8 mouse cellular contexts compared by ENCODE assay signal in genomic region chr11:20831600-20832137, GRCm38 (mm10). TPM values are rescaled to one million over a fixed set of nuclear protein-coding genes. Genes with fewer than 3 reads are reported as not detected.
A peak's percentile ranks its signal among the peaks of the same experiment; 100 is the strongest.
DNase-seq lines count a peak whose midpoint lies in the region; ATAC-seq and TF ChIP-seq lines count a peak whose summit lies in the region.

No protein-coding gene starts in this region.

- ATAC-seq in embryonic facial prominence, embryonic 12.5 days (ENCODE audit: insufficient number of reproducible peaks, insufficient read depth, low FRiP score, low TSS enrichment): peak; percentile 7; the same call in 1 of the 2 replicates
- peak; percentile 7; the same call in 1 of the 2 replicates for ATAC-seq in hindbrain, embryonic 14.5 days (ENCODE audit: low FRiP score)
- 0 out of 2 replicates have a peak, but pooled peaks have one; percentile 4 for ATAC-seq in liver, embryonic 14.5 days (ENCODE audit: insufficient read depth)
- no peak for ATAC-seq in CD4-positive, CD25-positive, alpha-beta regulatory T cell, adult 4 months

- WGBS in embryonic facial prominence, embryonic 12.5 days: 18% methylated on average over 11 of the region's 11 CpGs
- 11% methylated on average over 11 of the region's 11 CpGs for WGBS in hindbrain, embryonic 14.5 days
- WGBS in liver, embryonic 14.5 days (ENCODE audit: insufficient replicate concordance): 29% methylated on average over 11 of the region's 11 CpGs

- no peak for TF ChIP-seq CTCF in liver, embryonic 14.5 days (IDR thresholded peaks at IDR 0.05; ENCODE audit: low read depth)

- H3K4me2 ChIP-seq in embryonic facial prominence, embryonic 12.5 days (replicated peaks): peak overlapping the region; percentile 88
- H3K4me2 ChIP-seq in hindbrain, embryonic 14.5 days (replicated peaks): peak overlapping the region; percentile 70
- H3K4me2 ChIP-seq in liver, embryonic 14.5 days (ENCODE audit: low read depth): peak overlapping the region; percentile 65

- no peak overlapping the region for H3K27ac ChIP-seq in embryonic facial prominence, embryonic 12.5 days
- H3K27ac ChIP-seq in hindbrain, embryonic 14.5 days: peak overlapping the region; percentile 94
- H3K27ac ChIP-seq in liver, embryonic 14.5 days: no peak overlapping the region

- no peaks in the 10 kb centered on the region for H3K27me3 ChIP-seq in embryonic facial prominence, embryonic 12.5 days
- H3K27me3 ChIP-seq in hindbrain, embryonic 14.5 days (ENCODE audit: control insufficient read depth, insufficient read depth, low read length): no peaks in the 10 kb centered on the region
- H3K27me3 ChIP-seq in liver, embryonic 14.5 days (ENCODE audit: control insufficient read depth, insufficient read depth, low read length): peaks cover 23% of the 10 kb centered on the region

- no peak for TF ChIP-seq EP300 in liver, embryonic 14.5 days (IDR thresholded peaks at IDR 0.05; ENCODE audit: low read depth)

- intact Hi-C loops in heart, postnatal 14 days (cut with DNase I): loop anchor here (2.0 kb wide), 2 partner anchors 27 to 37 kb away; no protein-coding TSS in a partner anchor

- H3K36me3 ChIP-seq in embryonic facial prominence, embryonic 12.5 days: peaks cover 10% of the 10 kb centered on the region; the same call in 1 of the 2 replicates
- peaks cover 20% of the 10 kb centered on the region for H3K36me3 ChIP-seq in hindbrain, embryonic 14.5 days (replicated peaks; ENCODE audit: control insufficient read depth, insufficient read depth)
- no peaks in the 10 kb centered on the region for H3K36me3 ChIP-seq in liver, embryonic 14.5 days (replicated peaks; ENCODE audit: control insufficient read depth, insufficient read depth, low read depth)

- H3K4me1 ChIP-seq in embryonic facial prominence, embryonic 12.5 days: peaks cover 19% of the 10 kb centered on the region
- peaks cover 17% of the 10 kb centered on the region for H3K4me1 ChIP-seq in hindbrain, embryonic 14.5 days (replicated peaks; ENCODE audit: control insufficient read depth, insufficient read depth, low read length)
- peaks cover 3 to 6% of the 10 kb centered on the region in 2 experiments; a peak in 3 of 4 replicates for H3K4me1 ChIP-seq in liver, embryonic 14.5 days (replicated peaks; ENCODE audit: control insufficient read depth in 2 of 2, insufficient read depth in 2 of 2, low read length in 1 of 2)

- peak overlapping the region; percentile 82 for H3K9ac ChIP-seq in embryonic facial prominence, embryonic 12.5 days
- peak overlapping the region; percentile 96 for H3K9ac ChIP-seq in hindbrain, embryonic 14.5 days
- H3K9ac ChIP-seq in liver, embryonic 14.5 days (replicated peaks): peak overlapping the region; percentile 72; the same call in 1 of the 2 replicates

- H3K9me3 ChIP-seq in embryonic facial prominence, embryonic 12.5 days: no peaks in the 10 kb centered on the region
- H3K9me3 ChIP-seq in hindbrain, embryonic 14.5 days (ENCODE audit: control insufficient read depth, low read length): no peaks in the 10 kb centered on the region
- H3K9me3 ChIP-seq in liver, embryonic 14.5 days (ENCODE audit: control insufficient read depth, low read length): no peaks in the 10 kb centered on the region

- peak overlapping the region; percentile 75 for H3K4me3 ChIP-seq in embryonic facial prominence, embryonic 12.5 days
- peak overlapping the region; percentile 92 for H3K4me3 ChIP-seq in hindbrain, embryonic 14.5 days (replicated peaks; ENCODE audit: low read length)
- peak overlapping the region; percentile 68 to 87 for H3K4me3 ChIP-seq in liver, embryonic 14.5 days (ENCODE audit: insufficient read depth in 1 of 2, low read depth in 2 of 2, low read length in 2 of 2)

- DNase-seq in heart, adult 9 months (ENCODE audit: low spot score in 2 of 2): peak; percentile 7 to 15
- DNase-seq in heart, postnatal 14 days: no peak
- peak; percentile 40 for DNase-seq in Muller cell, postnatal 12 days (ENCODE audit: inconsistent ontology term)
- peak; percentile 54 for DNase-seq in hindbrain, embryonic 14.5 days (ENCODE audit: low spot score)
- no peak for DNase-seq in liver, embryonic 14.5 days (ENCODE audit: low read depth in 3 of 3, low spot score in 3 of 3)
- DNase-seq in naive thymus-derived CD4-positive, alpha-beta T cell, adult 2 months (ENCODE audit: low read depth): peak; percentile 21

RNA-seq across cellular contexts. Expression of gene Lgalsl, which starts 0.8 kb away (rescaled TPM):
- 10 to 100 TPM; 35.5 to 42.6 TPM for total RNA-seq in heart, postnatal 14 days (2021)
- polyA plus RNA-seq in embryonic facial prominence, embryonic 12.5 days (2016; fragmentation: Nextera tagmentation; extraction: Ambion mirVana): 43.1 and 44.6 TPM in 2 replicates
- polyA plus RNA-seq in hindbrain, embryonic 14.5 days (2014; fragmentation: Nextera tagmentation; extraction: Ambion mirVana): 62.6 and 88.1 TPM in 2 replicates
- polyA plus RNA-seq in liver, embryonic 14.5 days (2012; rRNA removed): 2.4 and 3.4 TPM in 2 replicates
- polyA plus RNA-seq in liver, embryonic 14.5 days (2014; fragmentation: Nextera tagmentation; extraction: Ambion mirVana): 7.3 and 9.7 TPM in 2 replicates
- 1 to 10 TPM; 7.4 to 9.7 TPM for polyA plus RNA-seq in CD4-positive, CD25-positive, alpha-beta regulatory T cell, adult 4 months (2017; shearing (Covaris generic))

Comparison
In these comparisons a context has a peak if more than half of its experiments do, and no peak if none do; other contexts are left out.
1. DNase-seq: peak in heart, adult 9 months (2 of 2), Muller cell, postnatal 12 days (single experiment), hindbrain, embryonic 14.5 days (single experiment) and naive thymus-derived CD4-positive, alpha-beta T cell, adult 2 months (single experiment); none in heart, postnatal 14 days (0 of 2) and liver, embryonic 14.5 days (0 of 3).
2. Peak in every context shown above with its lines, with median percentiles within 50 percentile points of each other: H3K4me2 ChIP-seq, H3K4me3 ChIP-seq and H3K9ac ChIP-seq.